Mouse (Mus musculus): Measurements from ENCODE around the gene Fam49a. TPM values are rescaled to one million over a fixed set of nuclear protein-coding genes. Genes with fewer than 3 reads are reported as not detected.

The Fam49a gene
- polyA plus RNA-seq, 1 experiment: 10.1 TPM

- no peak overlapping the region for H3K27ac ChIP-seq (ENCODE audit: insufficient read depth, low read length)
- H3K4me3 ChIP-seq (ENCODE audit: low read depth, low read length): no peak overlapping the region
- H3K9ac ChIP-seq (ENCODE audit: low read depth, poor library complexity, severe bottlenecking): no peak overlapping the region
- TF ChIP-seq POLR2A (IDR thresholded peaks at IDR 0.05; ENCODE audit: insufficient read depth, low read length) (no peak), CTCF (IDR thresholded peaks at IDR 0.05; ENCODE audit: low read depth, low read length) (no peak), EP300 (IDR thresholded peaks at IDR 0.05; ENCODE audit: insufficient read depth, low read depth, low read length) (no peak)
- no peaks in the 10 kb centered on the region for H3K4me1 ChIP-seq (ENCODE audit: control insufficient read depth, insufficient read depth, low read length)
- no peaks in the 10 kb centered on the region for H3K9me3 ChIP-seq (replicated peaks; ENCODE audit: control insufficient read depth, insufficient read depth, low read length, poor library complexity, severe bottlenecking)
- no peaks in the 10 kb centered on the region for H3K27me3 ChIP-seq (ENCODE audit: control insufficient read depth, insufficient read depth, low read length, poor library complexity, severe bottlenecking)
- no peaks in the 10 kb centered on the region for H3K36me3 ChIP-seq (ENCODE audit: control insufficient read depth, insufficient read depth, low read length, poor library complexity, severe bottlenecking)
Observed at GRCm38 (mm10) chr12:12223336-12223735, 38.6 kb upstream of the Fam49a start.

GRCm38 (mm10) chr12:12225706-12226105 is 36.2 kb upstream of the Fam49a start:
- TF ChIP-seq EP300 (IDR thresholded peaks at IDR 0.05; ENCODE audit: insufficient read depth, low read depth, low read length) (no peak), CTCF (IDR thresholded peaks at IDR 0.05; ENCODE audit: low read depth, low read length) (no peak), POLR2A (IDR thresholded peaks at IDR 0.05; ENCODE audit: insufficient read depth, low read length) (no peak)
- Histone ChIP-seq H3K27me3 (ENCODE audit: control insufficient read depth, insufficient read depth, low read length, poor library complexity, severe bottlenecking) (no peaks in the 10 kb centered on the region), H3K9me3 (replicated peaks; ENCODE audit: control insufficient read depth, insufficient read depth, low read length, poor library complexity, severe bottlenecking) (no peaks in the 10 kb centered on the region), H3K4me3 (ENCODE audit: low read depth, low read length) (no peak overlapping the region), H3K36me3 (ENCODE audit: control insufficient read depth, insufficient read depth, low read length, poor library complexity, severe bottlenecking) (no peaks in the 10 kb centered on the region), H3K9ac (ENCODE audit: low read depth, poor library complexity, severe bottlenecking) (no peak overlapping the region), H3K27ac (ENCODE audit: insufficient read depth, low read length) (no peak overlapping the region), H3K4me1 (ENCODE audit: control insufficient read depth, insufficient read depth, low read length) (no peaks in the 10 kb centered on the region)

- H3K9ac ChIP-seq (ENCODE audit: low read depth, poor library complexity, severe bottlenecking): no peak overlapping the region
- H3K27me3 ChIP-seq (ENCODE audit: control insufficient read depth, insufficient read depth, low read length, poor library complexity, severe bottlenecking): no peaks in the 10 kb centered on the region
- no peaks in the 10 kb centered on the region for H3K36me3 ChIP-seq (ENCODE audit: control insufficient read depth, insufficient read depth, low read length, poor library complexity, severe bottlenecking)
- H3K9me3 ChIP-seq (replicated peaks; ENCODE audit: control insufficient read depth, insufficient read depth, low read length, poor library complexity, severe bottlenecking): no peaks in the 10 kb centered on the region
- no peak overlapping the region for H3K27ac ChIP-seq (ENCODE audit: insufficient read depth, low read length)
- TF ChIP-seq EP300 (IDR thresholded peaks at IDR 0.05; ENCODE audit: insufficient read depth, low read depth, low read length) (no peak), POLR2A (IDR thresholded peaks at IDR 0.05; ENCODE audit: insufficient read depth, low read length) (no peak), CTCF (IDR thresholded peaks at IDR 0.05; ENCODE audit: low read depth, low read length) (no peak)
- no peak overlapping the region for H3K4me3 ChIP-seq (ENCODE audit: low read depth, low read length)
- no peaks in the 10 kb centered on the region for H3K4me1 ChIP-seq (ENCODE audit: control insufficient read depth, insufficient read depth, low read length)
Observed at GRCm38 (mm10) chr12:12227594-12227993, 34.3 kb upstream of the Fam49a start.

GRCm38 (mm10) chr12:12230031-12230557 is 31.8 kb upstream of the Fam49a start:
- no peaks in the 10 kb centered on the region for H3K9me3 ChIP-seq (replicated peaks; ENCODE audit: control insufficient read depth, insufficient read depth, low read length, poor library complexity, severe bottlenecking)
- H3K9ac ChIP-seq (ENCODE audit: low read depth, poor library complexity, severe bottlenecking): no peak overlapping the region
- H3K4me3 ChIP-seq (ENCODE audit: low read depth, low read length): no peak overlapping the region
- no peak overlapping the region for H3K27ac ChIP-seq (ENCODE audit: insufficient read depth, low read length)
- no peaks in the 10 kb centered on the region for H3K4me1 ChIP-seq (ENCODE audit: control insufficient read depth, insufficient read depth, low read length)
- H3K27me3 ChIP-seq (ENCODE audit: control insufficient read depth, insufficient read depth, low read length, poor library complexity, severe bottlenecking): no peaks in the 10 kb centered on the region
- TF ChIP-seq EP300 (IDR thresholded peaks at IDR 0.05; ENCODE audit: insufficient read depth, low read depth, low read length) (no peak), CTCF (IDR thresholded peaks at IDR 0.05; ENCODE audit: low read depth, low read length) (no peak), POLR2A (IDR thresholded peaks at IDR 0.05; ENCODE audit: insufficient read depth, low read length) (no peak)
- no peaks in the 10 kb centered on the region for H3K36me3 ChIP-seq (ENCODE audit: control insufficient read depth, insufficient read depth, low read length, poor library complexity, severe bottlenecking)

GRCm38 (mm10) chr12:12232097-12232496 is 29.8 kb upstream of the Fam49a start:
- Histone ChIP-seq H3K9ac (ENCODE audit: low read depth, poor library complexity, severe bottlenecking) (no peak overlapping the region), H3K27me3 (ENCODE audit: control insufficient read depth, insufficient read depth, low read length, poor library complexity, severe bottlenecking) (no peaks in the 10 kb centered on the region), H3K27ac (ENCODE audit: insufficient read depth, low read length) (no peak overlapping the region), H3K4me3 (ENCODE audit: low read depth, low read length) (no peak overlapping the region), H3K36me3 (ENCODE audit: control insufficient read depth, insufficient read depth, low read length, poor library complexity, severe bottlenecking) (no peaks in the 10 kb centered on the region), H3K4me1 (ENCODE audit: control insufficient read depth, insufficient read depth, low read length) (no peaks in the 10 kb centered on the region), H3K9me3 (replicated peaks; ENCODE audit: control insufficient read depth, insufficient read depth, low read length, poor library complexity, severe bottlenecking) (no peaks in the 10 kb centered on the region)
- no peak for TF ChIP-seq CTCF (IDR thresholded peaks at IDR 0.05; ENCODE audit: low read depth, low read length)
- TF ChIP-seq POLR2A (IDR thresholded peaks at IDR 0.05; ENCODE audit: insufficient read depth, low read length): no peak
- TF ChIP-seq EP300 (IDR thresholded peaks at IDR 0.05; ENCODE audit: insufficient read depth, low read depth, low read length): no peak

GRCm38 (mm10) chr12:12236978-12237377 is 25.0 kb upstream of the Fam49a start:
- H3K36me3 ChIP-seq (ENCODE audit: control insufficient read depth, insufficient read depth, low read length, poor library complexity, severe bottlenecking): no peaks in the 10 kb centered on the region
- H3K9ac ChIP-seq (ENCODE audit: low read depth, poor library complexity, severe bottlenecking): no peak overlapping the region
- H3K9me3 ChIP-seq (replicated peaks; ENCODE audit: control insufficient read depth, insufficient read depth, low read length, poor library complexity, severe bottlenecking): no peaks in the 10 kb centered on the region
- TF ChIP-seq EP300 (IDR thresholded peaks at IDR 0.05; ENCODE audit: insufficient read depth, low read depth, low read length) (no peak), CTCF (IDR thresholded peaks at IDR 0.05; ENCODE audit: low read depth, low read length) (no peak), POLR2A (IDR thresholded peaks at IDR 0.05; ENCODE audit: insufficient read depth, low read length) (no peak)
- no peak overlapping the region for H3K4me3 ChIP-seq (ENCODE audit: low read depth, low read length)
- H3K27me3 ChIP-seq (ENCODE audit: control insufficient read depth, insufficient read depth, low read length, poor library complexity, severe bottlenecking): no peaks in the 10 kb centered on the region
- no peak overlapping the region for H3K27ac ChIP-seq (ENCODE audit: insufficient read depth, low read length)
- no peaks in the 10 kb centered on the region for H3K4me1 ChIP-seq (ENCODE audit: control insufficient read depth, insufficient read depth, low read length)

Measured in ES-Bruce4 (cell line).